Mouse (Mus musculus): ENCODE data around the gene Zfp811. TPM values are rescaled to one million over a fixed set of nuclear protein-coding genes. Genes with fewer than 3 reads are reported as not detected.
"Not testable (repeated sequence)": the region's sequence is repeated elsewhere in the genome, so short reads cannot be mapped to it uniquely, and the experiment has no call there.

The Zfp811 gene
- polyA plus RNA-seq (2012), result not detected in 2 replicates

GRCm38 (mm10) chr17:32809544-32810374 lies at the start of gene Zfp811:
Gene Zfp811, minus strand, starts transcription at chr17:32809931.
- Histone ChIP-seq H3K4me3 (replicated peaks) (no peak within 1 kb of the TSS), H3K27me3 (ENCODE audit: control insufficient read depth) (peaks cover 26% of the 10 kb centered on the region), H3K9me3 (ENCODE audit: control insufficient read depth, low read length) (no peaks in the 10 kb centered on the region), H3K4me1 (ENCODE audit: control insufficient read depth) (no peaks in the 10 kb centered on the region), H3K36me3 (ENCODE audit: control insufficient read depth) (no peaks in the 10 kb centered on the region)
- TF ChIP-seq TAL1 (IDR thresholded peaks at IDR 0.05; ENCODE audit: low read length) (no peak), GATA1 (IDR thresholded peaks at IDR 0.05; ENCODE audit: low read length) (no peak)

DNA sequence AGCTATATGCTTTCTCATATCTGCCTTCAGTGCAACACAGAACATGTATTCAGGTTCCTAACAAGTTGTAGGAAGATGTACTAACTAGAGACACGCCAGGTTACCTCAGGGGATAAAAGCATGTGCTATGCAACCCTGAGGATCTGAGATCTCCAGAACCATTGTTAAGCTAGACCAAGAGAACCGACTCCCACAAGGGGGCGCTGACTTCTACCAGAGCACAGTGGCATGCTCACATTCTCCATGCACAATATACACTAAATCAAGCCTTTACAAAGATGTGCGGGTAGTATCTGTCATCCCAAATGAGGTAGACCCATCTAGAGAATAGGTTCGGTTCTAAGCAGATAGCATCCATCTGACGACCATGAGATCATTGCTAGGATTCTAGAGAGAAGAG lies 47.0 kb upstream of the Zfp811 start:
- H3K9me3 ChIP-seq (ENCODE audit: control insufficient read depth, low read length); H3K4me1 ChIP-seq (ENCODE audit: control insufficient read depth); H3K36me3 ChIP-seq (ENCODE audit: control insufficient read depth); H3K4me3 ChIP-seq (replicated peaks); H3K27me3 ChIP-seq (ENCODE audit: control insufficient read depth): not testable (repeated sequence)

- H3K36me3 ChIP-seq (ENCODE audit: control insufficient read depth), result no peaks in the 10 kb centered on the region
- H3K4me1 ChIP-seq (ENCODE audit: control insufficient read depth), result no peaks in the 10 kb centered on the region
- no peaks in the 10 kb centered on the region for H3K27me3 ChIP-seq (ENCODE audit: control insufficient read depth)
- no peak for TF ChIP-seq TAL1 (IDR thresholded peaks at IDR 0.05; ENCODE audit: low read length)
- no peak for TF ChIP-seq GATA1 (IDR thresholded peaks at IDR 0.05; ENCODE audit: low read length)
- no peaks in the 10 kb centered on the region for H3K9me3 ChIP-seq (ENCODE audit: control insufficient read depth, low read length)
- H3K4me3 ChIP-seq (replicated peaks), result no peak overlapping the region
Measured at GRCm38 (mm10) chr17:32851581-32851980, 41.9 kb upstream of the Zfp811 start.

DNA sequence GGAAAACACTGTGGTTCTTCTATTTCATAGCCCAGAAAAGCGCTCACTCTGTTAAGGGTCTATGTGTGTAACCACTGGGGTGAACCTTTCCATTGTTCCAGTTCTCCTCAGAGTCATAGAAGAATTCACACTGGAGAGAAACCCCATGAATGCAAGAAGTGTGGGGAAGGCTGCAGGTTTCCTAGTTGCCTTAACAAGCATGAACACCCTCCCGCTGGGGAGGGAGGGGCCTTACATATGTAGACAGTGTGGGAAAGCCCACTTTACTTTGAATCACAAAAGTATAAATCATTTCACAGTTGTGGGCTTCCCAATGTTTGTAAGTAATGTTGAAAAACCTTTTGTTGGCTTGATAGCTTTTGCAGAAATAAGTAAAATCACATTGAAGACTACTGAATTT lies 31.7 kb upstream of the Zfp811 start:
- H3K4me1 ChIP-seq (ENCODE audit: control insufficient read depth), result no peaks in the 10 kb centered on the region
- H3K27me3 ChIP-seq (ENCODE audit: control insufficient read depth), result no peaks in the 10 kb centered on the region
- H3K9me3 ChIP-seq (ENCODE audit: control insufficient read depth, low read length), result no peaks in the 10 kb centered on the region

GRCm38 (mm10) chr17:32839083-32839802 lies 29.5 kb upstream of the Zfp811 start:
- Histone ChIP-seq H3K4me3 (replicated peaks) (no peak overlapping the region), H3K27me3 (ENCODE audit: control insufficient read depth) (no peaks in the 10 kb centered on the region), H3K4me1 (ENCODE audit: control insufficient read depth) (no peaks in the 10 kb centered on the region), H3K9me3 (ENCODE audit: control insufficient read depth, low read length) (no peaks in the 10 kb centered on the region), H3K36me3 (ENCODE audit: control insufficient read depth) (no peaks in the 10 kb centered on the region)
- TF ChIP-seq GATA1 (IDR thresholded peaks at IDR 0.05; ENCODE audit: low read length), result no peak
- TF ChIP-seq TAL1 (IDR thresholded peaks at IDR 0.05; ENCODE audit: low read length), result no peak

More for the DNA sequence above, 31.7 kb upstream of the Zfp811 start:
- Histone ChIP-seq H3K4me3 (replicated peaks) (no peak overlapping the region), H3K36me3 (ENCODE audit: control insufficient read depth) (no peaks in the 10 kb centered on the region)
- TF ChIP-seq TAL1 (IDR thresholded peaks at IDR 0.05; ENCODE audit: low read length) (no peak), GATA1 (IDR thresholded peaks at IDR 0.05; ENCODE audit: low read length) (no peak)

- TF ChIP-seq TAL1 (IDR thresholded peaks at IDR 0.05; ENCODE audit: low read length) (no peak), GATA1 (IDR thresholded peaks at IDR 0.05; ENCODE audit: low read length) (no peak)
- Histone ChIP-seq H3K36me3 (ENCODE audit: control insufficient read depth) (no peaks in the 10 kb centered on the region), H3K27me3 (ENCODE audit: control insufficient read depth) (no peaks in the 10 kb centered on the region), H3K9me3 (ENCODE audit: control insufficient read depth, low read length) (no peaks in the 10 kb centered on the region), H3K4me1 (ENCODE audit: control insufficient read depth) (peaks cover 14% of the 10 kb centered on the region), H3K4me3 (replicated peaks) (peak overlapping the region; percentile 79)
Measured at GRCm38 (mm10) chr17:32830418-32830782, 20.7 kb upstream of the Zfp811 start.

- Histone ChIP-seq H3K4me3 (replicated peaks) (peak within 1 kb of the TSS; percentile 79), H3K36me3 (ENCODE audit: control insufficient read depth) (peaks cover 2% of the 10 kb centered on the region), H3K4me1 (ENCODE audit: control insufficient read depth) (peaks cover 14% of the 10 kb centered on the region), H3K9me3 (ENCODE audit: control insufficient read depth, low read length) (no peaks in the 10 kb centered on the region), H3K27me3 (ENCODE audit: control insufficient read depth) (no peaks in the 10 kb centered on the region)
- TF ChIP-seq TAL1 (IDR thresholded peaks at IDR 0.05; ENCODE audit: low read length) (no peak), GATA1 (IDR thresholded peaks at IDR 0.05; ENCODE audit: low read length) (no peak)
Measured at GRCm38 (mm10) chr17:32829540-32830417, 20.0 kb upstream of the Zfp811 start, which contains the start of gene Zfp799. Gene Zfp799, minus strand, starts transcription at chr17:32830261.

- Histone ChIP-seq H3K27me3 (ENCODE audit: control insufficient read depth) (no peaks in the 10 kb centered on the region), H3K4me3 (replicated peaks) (no peak overlapping the region), H3K36me3 (ENCODE audit: control insufficient read depth) (peaks cover 22% of the 10 kb centered on the region), H3K4me1 (ENCODE audit: control insufficient read depth) (no peaks in the 10 kb centered on the region), H3K9me3 (ENCODE audit: control insufficient read depth, low read length) (no peaks in the 10 kb centered on the region)
- TF ChIP-seq TAL1 (IDR thresholded peaks at IDR 0.05; ENCODE audit: low read length), result no peak
Measured at GRCm38 (mm10) chr17:32816074-32816784, 6.5 kb upstream of the Zfp811 start.
